Comparison of ENCODE assay signal across 21 mouse cellular contexts in the genomic region with DNA sequence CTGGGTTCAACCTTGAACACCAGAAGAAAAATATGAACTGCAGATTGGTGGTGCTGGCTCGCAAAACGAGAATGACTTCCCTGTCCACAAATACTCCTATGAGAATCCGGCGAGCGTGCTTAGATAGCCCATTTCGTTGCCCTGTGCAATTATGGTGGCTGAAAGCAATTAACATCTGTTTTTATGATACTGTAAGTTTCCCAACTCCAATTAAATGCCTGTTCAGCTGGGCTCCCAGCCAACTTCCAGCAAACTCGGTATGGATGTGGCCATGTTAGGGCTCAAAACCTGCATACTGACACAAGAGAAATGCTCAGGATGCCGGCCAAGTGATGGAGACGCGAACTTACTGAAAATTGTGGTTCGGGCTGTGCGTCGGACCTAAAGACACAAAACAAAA.
DNase-seq lines count a peak whose midpoint lies in the region; ATAC-seq and TF ChIP-seq lines count a peak whose summit lies in the region.
"Had no signal": no experiment of that assay in that cellular context is flagged by ENCODE, and none has a peak within 500 bp of the region (broad histone marks: within the 10 kb centered on the region; RNA-seq: fewer than 3 reads in every experiment).

No protein-coding gene starts in this region.

- ATAC-seq in embryonic facial prominence, embryonic 12.5 days (ENCODE audit: insufficient number of reproducible peaks, insufficient read depth, low FRiP score, low TSS enrichment) = no peak
- ATAC-seq in intestine, postnatal 0 days = peak; percentile 55
- ATAC-seq in neural tube, embryonic 15.5 days (ENCODE audit: low FRiP score) = peak; percentile 79; the same call in 1 of the 2 replicates
- ATAC-seq: forebrain, embryonic 16.5 days had no signal

- no peak overlapping the region for H3K4me3 ChIP-seq in embryonic facial prominence, embryonic 12.5 days
- H3K4me3 ChIP-seq in embryonic facial prominence, embryonic 10.5 days = no peak overlapping the region
- no peak overlapping the region for H3K4me3 ChIP-seq in intestine, postnatal 0 days (ENCODE audit: low read depth, low read length)
- no peak overlapping the region for H3K4me3 ChIP-seq in neural tube, embryonic 15.5 days (replicated peaks)
- H3K4me3 ChIP-seq: stomach, embryonic 15.5 days had no signal

- no peaks in the 10 kb centered on the region for H3K9me3 ChIP-seq in embryonic facial prominence, embryonic 12.5 days
- H3K9me3 ChIP-seq in embryonic facial prominence, embryonic 10.5 days = no peaks in the 10 kb centered on the region
- H3K9me3 ChIP-seq in intestine, postnatal 0 days (ENCODE audit: control insufficient read depth) = no peaks in the 10 kb centered on the region
- no peaks in the 10 kb centered on the region for H3K9me3 ChIP-seq in neural tube, embryonic 15.5 days (replicated peaks)
- H3K9me3 ChIP-seq: stomach, embryonic 15.5 days had no signal

- DNase-seq in embryonic facial prominence, embryonic 10.5 days (ENCODE audit: low spot score) = no peak
- DNase-seq in retina, postnatal 1 day = peak; percentile 17
- DNase-seq in retina, embryonic 14.5 days (ENCODE audit: low spot score) = no peak
- no peak for DNase-seq in embryo, embryonic 11 days
- no peak for DNase-seq in heart, postnatal 14 days
- DNase-seq: adrenal gland, postnatal 25 days; cerebellum, adult 11 months; cerebellum, adult 9-11 months; gastrocnemius, postnatal 14 days; heart, adult 11 months; kidney, adult 2 months; kidney, postnatal 10 days; layer of hippocampus, postnatal 36 days; lung, postnatal 10 days had no signal

- H3K4me2 ChIP-seq in embryonic facial prominence, embryonic 12.5 days (replicated peaks) = no peak overlapping the region
- no peak overlapping the region for H3K4me2 ChIP-seq in intestine, postnatal 0 days (replicated peaks; ENCODE audit: low read depth)
- H3K4me2 ChIP-seq in neural tube, embryonic 15.5 days = no peak overlapping the region
- H3K4me2 ChIP-seq: heart, embryonic 11.5 days; midbrain, embryonic 11.5 days; stomach, embryonic 15.5 days had no signal

- peaks cover 14% of the 10 kb centered on the region for H3K4me1 ChIP-seq in embryonic facial prominence, embryonic 12.5 days
- H3K4me1 ChIP-seq in embryonic facial prominence, embryonic 10.5 days = peaks cover 18% of the 10 kb centered on the region
- H3K4me1 ChIP-seq in intestine, postnatal 0 days (replicated peaks; ENCODE audit: control insufficient read depth, insufficient read depth, low read length) = no peaks in the 10 kb centered on the region
- 0 out of 2 replicates have a peak, but pooled peaks cover 13% of the 10 kb centered on the region for H3K4me1 ChIP-seq in neural tube, embryonic 15.5 days

- WGBS in embryonic facial prominence, embryonic 12.5 days = 76% methylated on average over 13 of the region's 13 CpGs
- WGBS in embryonic facial prominence, embryonic 10.5 days = 92% methylated on average over 13 of the region's 13 CpGs
- 50% methylated on average over 13 of the region's 13 CpGs for WGBS in intestine, postnatal 0 days
- 54% methylated on average over 13 of the region's 13 CpGs for WGBS in neural tube, embryonic 15.5 days

- TF ChIP-seq CTCF in intestine, postnatal 0 days (IDR thresholded peaks at IDR 0.05; ENCODE audit: low read depth) = no peak

- peaks cover 9% of the 10 kb centered on the region for H3K36me3 ChIP-seq in embryonic facial prominence, embryonic 12.5 days
- H3K36me3 ChIP-seq in embryonic facial prominence, embryonic 10.5 days (replicated peaks) = peaks cover 28% of the 10 kb centered on the region
- no peaks in the 10 kb centered on the region; the same call in 1 of the 2 replicates for H3K36me3 ChIP-seq in intestine, postnatal 0 days (ENCODE audit: control insufficient read depth, insufficient read depth)
- H3K36me3 ChIP-seq in neural tube, embryonic 15.5 days = no peaks in the 10 kb centered on the region
- H3K36me3 ChIP-seq: stomach, embryonic 15.5 days had no signal

- H3K27me3 ChIP-seq in embryonic facial prominence, embryonic 12.5 days = no peaks in the 10 kb centered on the region
- no peaks in the 10 kb centered on the region for H3K27me3 ChIP-seq in embryonic facial prominence, embryonic 10.5 days (replicated peaks; ENCODE audit: low read depth, poor library complexity, severe bottlenecking)
- no peaks in the 10 kb centered on the region for H3K27me3 ChIP-seq in intestine, postnatal 0 days (replicated peaks; ENCODE audit: control insufficient read depth, insufficient read depth, low read length)
- no peaks in the 10 kb centered on the region for H3K27me3 ChIP-seq in neural tube, embryonic 15.5 days (replicated peaks)
- H3K27me3 ChIP-seq: stomach, embryonic 15.5 days had no signal

- peak overlapping the region; percentile 51 for H3K27ac ChIP-seq in embryonic facial prominence, embryonic 12.5 days
- no peak overlapping the region for H3K27ac ChIP-seq in embryonic facial prominence, embryonic 10.5 days (replicated peaks)
- no peak overlapping the region for H3K27ac ChIP-seq in intestine, postnatal 0 days (ENCODE audit: low read depth, low read length)
- no peak overlapping the region; the same call in 1 of the 2 replicates for H3K27ac ChIP-seq in neural tube, embryonic 15.5 days (replicated peaks)

- no peak overlapping the region for H3K9ac ChIP-seq in embryonic facial prominence, embryonic 12.5 days
- H3K9ac ChIP-seq in intestine, postnatal 0 days (ENCODE audit: low read depth, low read length) = no peak overlapping the region
- H3K9ac ChIP-seq in neural tube, embryonic 15.5 days (replicated peaks) = no peak overlapping the region
- H3K9ac ChIP-seq: stomach, embryonic 15.5 days had no signal

- intact Hi-C loops in heart, postnatal 14 days (cut with DNase I) = no loop called here
